Mouse (Mus musculus): ENCODE results near the gene Map2k4. TPM values are rescaled to one million over a fixed set of nuclear protein-coding genes. Genes with fewer than 3 reads are reported as not detected.
A peak's percentile ranks its signal among the peaks of the same experiment; 100 is the strongest.

Gene Map2k4
- polyA plus RNA-seq (2016; fragmentation: Nextera tagmentation; extraction: Ambion mirVana): 68.7 and 73.4 TPM in 2 replicates

- ATAC-seq (ENCODE audit: low FRiP score): peak; percentile 99
- Histone ChIP-seq H3K36me3 (no peaks in the 10 kb centered on the region), H3K4me3 (peak within 1 kb of the TSS; percentile 97), H3K4me1 (peaks cover 16% of the 10 kb centered on the region), H3K9ac (peak within 1 kb of the TSS; percentile 99), H3K27ac (peak within 1 kb of the TSS; percentile 92), H3K27me3 (no peaks in the 10 kb centered on the region), H3K9me3 (replicated peaks) (no peaks in the 10 kb centered on the region), H3K4me2 (replicated peaks) (peak within 1 kb of the TSS; percentile 79)
- whole genome bisulfite sequencing: under 1% methylated on average over 33 of the region's 36 CpGs
These were observed at the start of gene Map2k4 for GRCm38 (mm10) chr11:65788154-65788553. Gene Map2k4, minus strand, starts transcription at chr11:65788297.

GRCm38 (mm10) chr11:65824556-65824955 lies 36.5 kb upstream of the Map2k4 start:
- Histone ChIP-seq H3K9me3 (replicated peaks) (no peaks in the 10 kb centered on the region), H3K4me1 (no peaks in the 10 kb centered on the region), H3K27me3 (no peaks in the 10 kb centered on the region), H3K4me2 (replicated peaks) (no peak overlapping the region), H3K36me3 (peaks cover 52% of the 10 kb centered on the region), H3K27ac (no peak overlapping the region), H3K4me3 (no peak overlapping the region), H3K9ac (no peak overlapping the region)
- whole genome bisulfite sequencing: 95% methylated on average over 3 of the region's 3 CpGs
- ATAC-seq (ENCODE audit: low FRiP score): no peak

GRCm38 (mm10) chr11:65820877-65821276 lies 32.8 kb upstream of the Map2k4 start:
- no peak overlapping the region for H3K27ac ChIP-seq
- H3K27me3 ChIP-seq: no peaks in the 10 kb centered on the region
- 15% methylated on average over 7 of the region's 7 CpGs for WGBS
- no peak overlapping the region for H3K4me2 ChIP-seq (replicated peaks)
- H3K9me3 ChIP-seq (replicated peaks): no peaks in the 10 kb centered on the region
- peaks cover 38% of the 10 kb centered on the region for H3K36me3 ChIP-seq
- no peak for ATAC-seq (ENCODE audit: low FRiP score)
- no peak overlapping the region for H3K4me3 ChIP-seq
- H3K9ac ChIP-seq: no peak overlapping the region
- H3K4me1 ChIP-seq: 0 out of 2 replicates have a peak, but pooled peaks cover 3% of the 10 kb centered on the region

- Histone ChIP-seq H3K36me3 (peaks cover 43% of the 10 kb centered on the region), H3K27me3 (no peaks in the 10 kb centered on the region), H3K4me3 (no peak overlapping the region), H3K9ac (no peak overlapping the region), H3K4me1 (0 out of 2 replicates have a peak, but pooled peaks cover 3% of the 10 kb centered on the region), H3K27ac (no peak overlapping the region), H3K4me2 (replicated peaks) (no peak overlapping the region), H3K9me3 (replicated peaks) (no peaks in the 10 kb centered on the region)
- 80% methylated on average over 5 of the region's 5 CpGs for WGBS
- ATAC-seq (ENCODE audit: low FRiP score): no peak
These were observed 32.2 kb upstream of the Map2k4 start for GRCm38 (mm10) chr11:65820280-65820679.

- H3K4me1 ChIP-seq: 0 out of 2 replicates have a peak, but pooled peaks cover 3% of the 10 kb centered on the region
- no peaks in the 10 kb centered on the region for H3K9me3 ChIP-seq (replicated peaks)
- no peak overlapping the region for H3K27ac ChIP-seq
- H3K9ac ChIP-seq: no peak overlapping the region
- H3K36me3 ChIP-seq: peaks cover 41% of the 10 kb centered on the region
- WGBS: 86% methylated on average over 1 of the region's 1 CpGs
- H3K27me3 ChIP-seq: no peaks in the 10 kb centered on the region
- no peak for ATAC-seq (ENCODE audit: low FRiP score)
- no peak overlapping the region for H3K4me2 ChIP-seq (replicated peaks)
- H3K4me3 ChIP-seq: no peak overlapping the region
These were observed 30.1 kb upstream of the Map2k4 start for GRCm38 (mm10) chr11:65818193-65818592.

GRCm38 (mm10) chr11:65816237-65816636 lies 28.1 kb upstream of the Map2k4 start:
- H3K4me1 ChIP-seq: peaks cover 13% of the 10 kb centered on the region
- H3K4me3 ChIP-seq: no peak overlapping the region
- ATAC-seq (ENCODE audit: low FRiP score): no peak
- no peaks in the 10 kb centered on the region for H3K27me3 ChIP-seq
- no peak overlapping the region for H3K9ac ChIP-seq
- no peak overlapping the region for H3K27ac ChIP-seq
- peaks cover 26% of the 10 kb centered on the region for H3K36me3 ChIP-seq
- H3K4me2 ChIP-seq (replicated peaks): no peak overlapping the region
- 54% methylated on average over 6 of the region's 6 CpGs for whole genome bisulfite sequencing
- H3K9me3 ChIP-seq (replicated peaks): no peaks in the 10 kb centered on the region

GRCm38 (mm10) chr11:65814381-65814780 lies 26.3 kb upstream of the Map2k4 start:
- Histone ChIP-seq H3K4me1 (peaks cover 15% of the 10 kb centered on the region), H3K4me3 (no peak overlapping the region), H3K27ac (no peak overlapping the region), H3K9ac (no peak overlapping the region), H3K9me3 (replicated peaks) (no peaks in the 10 kb centered on the region), H3K36me3 (peaks cover 26% of the 10 kb centered on the region), H3K4me2 (replicated peaks) (no peak overlapping the region), H3K27me3 (no peaks in the 10 kb centered on the region)
- WGBS: 93% methylated on average over 9 of the region's 9 CpGs
- no peak for ATAC-seq (ENCODE audit: low FRiP score)

- peaks cover 21% of the 10 kb centered on the region for H3K4me1 ChIP-seq
- H3K36me3 ChIP-seq: peaks cover 17% of the 10 kb centered on the region
- no peak overlapping the region for H3K27ac ChIP-seq
- no peak for ATAC-seq (ENCODE audit: low FRiP score)
- no peak overlapping the region for H3K4me3 ChIP-seq
- 22% methylated on average over 5 of the region's 5 CpGs for WGBS
- H3K4me2 ChIP-seq (replicated peaks): no peak overlapping the region
- H3K27me3 ChIP-seq: no peaks in the 10 kb centered on the region
- H3K9me3 ChIP-seq (replicated peaks): no peaks in the 10 kb centered on the region
- H3K9ac ChIP-seq: no peak overlapping the region
These were observed 24.0 kb upstream of the Map2k4 start for GRCm38 (mm10) chr11:65812088-65812487.

GRCm38 (mm10) chr11:65807601-65808000 lies 19.5 kb upstream of the Map2k4 start:
- Histone ChIP-seq H3K9me3 (replicated peaks) (no peaks in the 10 kb centered on the region), H3K36me3 (no peaks in the 10 kb centered on the region), H3K4me1 (peaks cover 22% of the 10 kb centered on the region), H3K9ac (peak overlapping the region; percentile 78), H3K4me3 (peak overlapping the region; percentile 85), H3K27ac (peak overlapping the region; percentile 86), H3K4me2 (replicated peaks) (peak overlapping the region; percentile 83), H3K27me3 (peaks cover 4% of the 10 kb centered on the region; the same call in 1 of the 2 replicates)
- WGBS: 45% methylated on average over 7 of the region's 7 CpGs
- ATAC-seq (ENCODE audit: low FRiP score): peak; percentile 17; the same call in 1 of the 2 replicates

- peak within 1 kb of the TSS; percentile 83 for H3K4me2 ChIP-seq (replicated peaks)
- ATAC-seq (ENCODE audit: low FRiP score): peak; percentile 96
- H3K9me3 ChIP-seq (replicated peaks): no peaks in the 10 kb centered on the region
- H3K9ac ChIP-seq: peak within 1 kb of the TSS; percentile 78
- H3K4me1 ChIP-seq: peaks cover 16% of the 10 kb centered on the region
- H3K27me3 ChIP-seq: peaks cover 4% of the 10 kb centered on the region; the same call in 1 of the 2 replicates
- WGBS: 0% methylated on average over 50 of the region's 58 CpGs
- peak within 1 kb of the TSS; percentile 85 for H3K4me3 ChIP-seq
- H3K36me3 ChIP-seq: no peaks in the 10 kb centered on the region
- peak within 1 kb of the TSS; percentile 86 for H3K27ac ChIP-seq
These were observed 18.9 kb upstream of the Map2k4 start, which contains the start of gene Zkscan6 for GRCm38 (mm10) chr11:65806909-65807504. Gene Zkscan6, plus strand, starts transcription at chr11:65807175.

- H3K9me3 ChIP-seq (replicated peaks): no peaks in the 10 kb centered on the region
- peak overlapping the region; percentile 83 for H3K4me2 ChIP-seq (replicated peaks)
- H3K27me3 ChIP-seq: peaks cover 4% of the 10 kb centered on the region; the same call in 1 of the 2 replicates
- H3K36me3 ChIP-seq: no peaks in the 10 kb centered on the region
- H3K4me3 ChIP-seq: peak overlapping the region; percentile 85
- H3K9ac ChIP-seq: peak overlapping the region; percentile 56
- H3K27ac ChIP-seq: no peak overlapping the region
- no peak for ATAC-seq (ENCODE audit: low FRiP score)
- H3K4me1 ChIP-seq: peaks cover 12% of the 10 kb centered on the region
- WGBS: 2% methylated on average over 20 of the region's 20 CpGs
These were observed 18.3 kb upstream of the Map2k4 start for GRCm38 (mm10) chr11:65806321-65806904.

- H3K4me1 ChIP-seq: peaks cover 4% of the 10 kb centered on the region
- H3K4me3 ChIP-seq: no peak overlapping the region
- ATAC-seq (ENCODE audit: low FRiP score): no peak
- no peak overlapping the region for H3K9ac ChIP-seq
- no peaks in the 10 kb centered on the region for H3K9me3 ChIP-seq (replicated peaks)
- H3K36me3 ChIP-seq: no peaks in the 10 kb centered on the region
- 67% methylated on average over 3 of the region's 3 CpGs for WGBS
- H3K4me2 ChIP-seq (replicated peaks): no peak overlapping the region
- H3K27ac ChIP-seq: no peak overlapping the region
- peaks cover 4% of the 10 kb centered on the region; the same call in 1 of the 2 replicates for H3K27me3 ChIP-seq
These were observed 13.8 kb upstream of the Map2k4 start for GRCm38 (mm10) chr11:65801899-65802298.

Data from hindbrain, embryonic 12.5 days (tissue).